Mouse (Mus musculus) hindbrain, embryonic 12.5 days (tissue): ENCODE measurements around the gene Zfr2. TPM values are rescaled to one million over a fixed set of nuclear protein-coding genes. Genes with fewer than 3 reads are reported as not detected.

ENCODE experiments used
- ATAC-seq: fragments of 200-750 bp; cut with Nextera tagmentation; 2 replicates; pipeline ENCODE4 v1.8.0; 2017; ENCODE audit warnings: moderate TSS enrichment; ENCODE audit not compliant: low FRiP score
- H3K27ac ChIP-seq: fragments of 300-500 bp; sonication (generic); 2 replicates; pipeline ENCODE4 v1.5.1; 2016; ENCODE audit warnings: mild to moderate bottlenecking
- H3K27me3 ChIP-seq: fragments of 300-500 bp; sonication (generic); 2 replicates; pipeline ENCODE4 v1.6.1; 2016; ENCODE audit warnings: mild to moderate bottlenecking
- H3K36me3 ChIP-seq: fragments of 300-500 bp; sonication (generic); 2 replicates; pipeline ENCODE4 v1.6.1; 2016; ENCODE audit warnings: mild to moderate bottlenecking
- H3K4me1 ChIP-seq: fragments of 300-500 bp; sonication (generic); 2 replicates; pipeline ENCODE4 v1.6.1; 2016
- H3K4me2 ChIP-seq: fragments of 300-500 bp; sonication (generic); replicated peaks from 2 replicates; pipeline ENCODE4 v1.6.1; 2016; ENCODE audit warnings: mild to moderate bottlenecking
- H3K4me3 ChIP-seq: fragments of 300-500 bp; sonication (generic); 2 replicates; pipeline ENCODE4 v1.5.1; 2016; ENCODE audit warnings: mild to moderate bottlenecking
- H3K9ac ChIP-seq: fragments of 300-500 bp; sonication (generic); 2 replicates; pipeline ENCODE4 v1.6.1; 2016; ENCODE audit warnings: mild to moderate bottlenecking, moderate library complexity
- H3K9me3 ChIP-seq: fragments of 300-500 bp; sonication (generic); replicated peaks from 2 replicates; pipeline ENCODE4 v1.6.1; 2016; ENCODE audit warnings: mild to moderate bottlenecking
- WGBS: fragments of 180-500 bp; shearing (Covaris S2); methylation state at CpG from one replicate; pipeline ENCODE4 v1.1.7; 2016; 5-methylcytosine and 5-hydroxymethylcytosine counted together
- polyA plus RNA-seq: library from polyadenylated mRNA; unstranded; fragments of >200 nt; fragmentation: Nextera tagmentation; extraction: Ambion mirVana; gene quantifications from 2 replicates; pipeline ENCODE4 v1.2.1, GENCODE M21; 2016

The Zfr2 gene
- polyA plus RNA-seq, 1 experiment from 2014 or later: 15.6 TPM

DNA sequence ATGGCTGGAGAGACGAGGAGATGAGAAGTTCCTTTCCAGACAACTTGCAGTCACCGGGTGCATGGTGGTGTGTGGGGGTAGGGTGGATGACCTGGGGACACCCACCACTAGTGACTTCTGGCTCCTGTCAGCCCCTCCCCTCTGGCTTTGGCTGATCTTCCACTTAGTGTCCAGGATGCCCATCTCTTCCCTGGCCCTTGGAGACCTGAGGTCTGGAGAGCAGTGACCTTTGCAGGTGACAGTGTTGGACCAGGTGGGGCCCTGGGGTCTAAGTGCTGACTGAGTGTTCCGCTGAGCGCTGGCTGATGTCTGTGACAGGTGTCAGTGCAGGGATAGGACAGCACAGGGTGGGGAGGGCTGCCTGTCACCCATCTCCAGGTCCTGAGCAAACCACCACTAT, 37.7 kb upstream of the Zfr2 start:
- ATAC-seq: no peak
- Histone ChIP-seq H3K9me3 (no peaks in the 10 kb centered on the region), H3K27me3 (peaks cover 56% of the 10 kb centered on the region), H3K9ac (no peak overlapping the region), H3K36me3 (peaks cover 8% of the 10 kb centered on the region), H3K4me2 (no peak overlapping the region), H3K27ac (no peak overlapping the region), H3K4me3 (no peak overlapping the region), H3K4me1 (peaks cover 26% of the 10 kb centered on the region)
- WGBS: 68% methylated on average over 4 of the region's 4 CpGs

- no peak overlapping the region for H3K4me2 ChIP-seq
- H3K9me3 ChIP-seq: no peaks in the 10 kb centered on the region
- H3K27me3 ChIP-seq: peaks cover 60% of the 10 kb centered on the region
- H3K9ac ChIP-seq: no peak overlapping the region
- WGBS: 62% methylated on average over 11 of the region's 11 CpGs
- peaks cover 24% of the 10 kb centered on the region for H3K4me1 ChIP-seq
- H3K36me3 ChIP-seq: no peaks in the 10 kb centered on the region
- no peak overlapping the region for H3K27ac ChIP-seq
- no peak overlapping the region for H3K4me3 ChIP-seq
- no peak for ATAC-seq
These were observed 36.4 kb upstream of the Zfr2 start for GRCm38 (mm10) chr10:81196470-81197065.

- no peak overlapping the region for H3K4me3 ChIP-seq
- H3K36me3 ChIP-seq: no peaks in the 10 kb centered on the region
- H3K9ac ChIP-seq: no peak overlapping the region
- WGBS: 53% methylated on average over 6 of the region's 6 CpGs
- H3K9me3 ChIP-seq: no peaks in the 10 kb centered on the region
- H3K27ac ChIP-seq: no peak overlapping the region
- peaks cover 17% of the 10 kb centered on the region for H3K4me1 ChIP-seq
- H3K4me2 ChIP-seq: no peak overlapping the region
- no peak for ATAC-seq
- H3K27me3 ChIP-seq: peaks cover 60% of the 10 kb centered on the region
These were observed 35.6 kb upstream of the Zfr2 start for GRCm38 (mm10) chr10:81197305-81197704.

DNA sequence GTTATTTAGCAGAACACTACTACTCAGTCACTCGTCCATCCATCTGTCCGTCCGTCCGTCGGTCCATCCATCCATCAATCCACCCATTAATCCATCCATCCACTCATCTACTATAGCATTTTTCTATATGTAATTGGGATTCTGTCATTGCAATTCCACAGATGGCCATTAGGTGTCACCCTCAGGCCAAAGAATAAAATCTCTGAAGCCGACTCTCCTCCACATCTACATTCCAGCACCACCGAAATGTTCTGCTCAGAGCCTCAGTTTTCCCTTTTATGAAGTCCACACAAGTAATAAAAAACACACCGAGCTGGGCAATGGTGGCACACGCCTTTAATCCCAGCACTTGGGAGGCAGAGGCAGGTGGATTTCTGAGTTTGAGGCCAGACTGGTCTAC, 34.7 kb upstream of the Zfr2 start:
- no peaks in the 10 kb centered on the region for H3K36me3 ChIP-seq
- no peaks in the 10 kb centered on the region for H3K9me3 ChIP-seq
- peaks cover 59% of the 10 kb centered on the region for H3K27me3 ChIP-seq
- H3K4me1 ChIP-seq: peaks cover 11% of the 10 kb centered on the region
- H3K27ac ChIP-seq: no peak overlapping the region
- ATAC-seq: no peak
- no peak overlapping the region for H3K4me2 ChIP-seq
- WGBS: 2% methylated on average over 9 of the region's 9 CpGs
- H3K4me3 ChIP-seq: no peak overlapping the region
- H3K9ac ChIP-seq: no peak overlapping the region

DNA sequence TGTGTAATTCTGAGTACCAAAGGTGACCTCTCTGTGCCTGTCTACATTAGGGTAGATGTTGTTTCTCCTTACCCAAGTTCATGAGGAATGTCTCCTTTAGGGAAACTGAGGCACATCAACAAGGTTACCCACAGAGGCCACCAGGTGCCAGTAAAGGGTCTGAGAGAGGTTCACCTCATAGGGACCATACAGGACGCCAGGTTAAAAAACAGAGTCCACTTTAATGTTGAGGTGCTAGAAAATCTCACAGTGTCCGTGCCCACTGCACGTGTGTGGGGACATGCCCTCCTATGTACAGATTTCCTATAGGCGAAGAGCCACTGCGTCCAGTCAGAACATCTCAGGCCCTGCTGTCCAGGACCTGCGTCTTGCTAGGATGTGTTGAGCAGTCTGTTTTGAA, 34.0 kb upstream of the Zfr2 start:
- Histone ChIP-seq H3K4me3 (no peak overlapping the region), H3K4me1 (peaks cover 7% of the 10 kb centered on the region; the same call in 1 of the 2 replicates), H3K27me3 (peaks cover 55% of the 10 kb centered on the region), H3K4me2 (no peak overlapping the region), H3K9me3 (no peaks in the 10 kb centered on the region), H3K36me3 (no peaks in the 10 kb centered on the region), H3K9ac (no peak overlapping the region), H3K27ac (no peak overlapping the region)
- no peak for ATAC-seq
- WGBS: 84% methylated on average over 6 of the region's 6 CpGs

DNA sequence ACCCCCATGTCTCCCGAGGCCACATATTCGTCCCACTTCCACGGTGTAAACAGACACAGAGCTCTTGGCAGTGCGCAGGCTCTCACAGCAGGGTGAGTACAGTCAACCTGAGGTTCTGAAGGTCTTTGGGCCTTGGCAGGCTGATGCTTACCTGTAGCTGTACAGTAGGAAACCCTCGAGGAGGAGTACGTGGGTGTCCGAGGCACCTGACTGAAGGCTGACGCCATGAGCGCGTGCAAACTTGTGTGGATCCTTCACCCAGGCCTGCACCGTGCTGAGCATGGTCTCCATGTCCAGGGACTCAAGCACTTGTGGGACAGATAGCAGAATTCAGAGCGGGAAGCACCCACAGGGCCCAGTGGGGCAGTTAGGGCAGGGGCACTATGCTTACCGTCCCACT, 32.8 kb upstream of the Zfr2 start:
- no peak overlapping the region for H3K4me3 ChIP-seq
- H3K9ac ChIP-seq: 0 out of 2 replicates have a peak overlapping the region, but pooled peaks have one; percentile 27
- no peak overlapping the region for H3K27ac ChIP-seq
- no peak for ATAC-seq
- peaks cover 43% of the 10 kb centered on the region for H3K27me3 ChIP-seq
- H3K9me3 ChIP-seq: no peaks in the 10 kb centered on the region
- 87% methylated on average over 13 of the region's 13 CpGs for WGBS
- H3K4me2 ChIP-seq: no peak overlapping the region
- H3K36me3 ChIP-seq: 0 out of 2 replicates have a peak, but pooled peaks cover 5% of the 10 kb centered on the region
- H3K4me1 ChIP-seq: no peaks in the 10 kb centered on the region

DNA sequence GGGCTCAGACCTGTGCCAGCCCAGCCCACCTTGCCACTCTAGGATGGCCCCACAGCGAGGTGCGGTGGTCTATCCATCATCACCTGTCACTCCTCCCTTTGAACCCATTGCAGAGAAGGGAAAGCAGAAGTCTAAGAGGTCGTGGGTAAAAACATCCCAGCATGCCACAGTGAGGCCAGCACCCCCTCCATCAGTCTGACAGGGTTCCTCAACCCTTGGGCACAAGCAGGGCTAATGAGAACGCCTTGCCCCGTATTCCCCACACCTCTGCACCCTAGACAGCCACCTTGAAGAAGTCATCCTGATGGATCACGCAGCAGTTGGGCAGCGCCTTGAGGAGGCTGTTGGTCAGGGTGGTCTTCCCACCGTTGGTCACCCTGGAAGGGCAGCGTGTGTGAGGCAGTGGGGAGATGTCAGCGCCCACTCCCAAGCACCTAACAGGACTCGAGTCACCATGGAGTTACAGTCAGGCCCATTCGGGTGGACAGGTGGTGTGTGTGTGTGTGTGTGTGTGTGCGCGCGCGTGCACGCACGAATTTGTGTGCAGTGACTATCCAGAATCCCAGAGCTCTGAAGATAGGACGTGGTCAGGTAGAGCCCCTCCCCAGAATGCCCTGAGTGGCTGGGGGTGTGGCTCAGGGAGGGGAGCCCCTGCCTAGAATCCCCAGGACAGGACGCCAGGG, 32.2 kb upstream of the Zfr2 start:
- Histone ChIP-seq H3K9ac (no peak overlapping the region; the same call in 1 of the 2 replicates), H3K4me2 (no peak overlapping the region), H3K4me3 (no peak overlapping the region), H3K36me3 (0 out of 2 replicates have a peak, but pooled peaks cover 5% of the 10 kb centered on the region), H3K27me3 (peaks cover 37% of the 10 kb centered on the region), H3K27ac (no peak overlapping the region), H3K4me1 (no peaks in the 10 kb centered on the region), H3K9me3 (no peaks in the 10 kb centered on the region)
- WGBS: 75% methylated on average over 20 of the region's 20 CpGs
- ATAC-seq: no peak

DNA sequence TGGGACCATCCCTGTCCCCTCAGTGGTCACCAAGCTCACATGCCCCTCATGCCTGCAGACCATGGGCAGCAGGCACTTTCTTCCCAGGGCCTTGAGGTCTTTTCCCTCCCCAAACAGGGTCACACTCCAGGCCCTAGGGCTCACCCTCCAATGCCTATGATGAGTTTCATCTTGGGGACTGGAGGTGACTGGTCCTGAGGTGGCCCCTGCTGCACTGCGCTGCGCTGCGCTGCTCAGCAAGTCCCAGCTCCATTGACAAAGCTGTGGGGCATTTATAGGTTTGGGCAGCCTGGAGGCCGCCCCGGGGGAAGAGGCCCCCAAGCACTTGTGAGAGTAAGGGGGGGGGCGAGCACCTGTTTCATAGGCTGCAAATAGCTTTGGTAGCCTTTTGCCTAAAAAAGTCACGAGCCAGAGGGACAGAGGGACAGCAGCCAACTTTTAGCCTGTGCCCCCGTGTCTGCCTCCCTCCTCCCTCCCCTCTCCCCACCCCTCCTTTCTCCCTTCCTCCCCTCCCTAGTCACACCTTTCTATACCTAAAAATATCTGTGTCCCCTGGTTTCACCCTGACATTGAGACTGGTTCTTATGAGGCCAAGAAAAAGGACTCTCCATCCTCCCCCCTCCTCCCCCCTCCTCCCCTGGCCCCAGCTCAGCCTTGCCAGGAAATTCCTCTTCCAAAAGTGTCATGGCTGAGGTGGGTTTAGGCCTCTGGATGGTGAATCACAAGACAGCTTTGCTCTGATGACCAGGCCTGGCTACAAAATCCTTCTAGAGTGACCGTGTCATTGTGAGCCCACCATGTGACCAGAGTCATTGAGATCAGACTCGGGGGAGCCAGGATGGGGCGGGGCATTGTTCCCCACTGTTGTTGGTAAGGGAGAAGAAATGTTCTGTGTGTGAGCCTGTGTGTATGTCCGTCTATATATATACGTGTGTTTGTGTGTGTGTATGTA, 30.9 kb upstream of the Zfr2 start, which contains the start of gene Nmrk2:
Gene Nmrk2 (minus strand): TSS at position 245 of the 952 bp plus-strand sequence.
- Histone ChIP-seq H3K9ac (peak within 1 kb of the TSS; percentile 1; the same call in 1 of the 2 replicates), H3K9me3 (no peaks in the 10 kb centered on the region), H3K27me3 (peaks cover 24% of the 10 kb centered on the region), H3K4me3 (no peak within 1 kb of the TSS), H3K36me3 (peaks cover 14% of the 10 kb centered on the region), H3K4me2 (no peak within 1 kb of the TSS), H3K27ac (no peak within 1 kb of the TSS), H3K4me1 (no peaks in the 10 kb centered on the region)
- 63% methylated on average over 13 of the region's 13 CpGs for WGBS
- ATAC-seq: no peak

DNA sequence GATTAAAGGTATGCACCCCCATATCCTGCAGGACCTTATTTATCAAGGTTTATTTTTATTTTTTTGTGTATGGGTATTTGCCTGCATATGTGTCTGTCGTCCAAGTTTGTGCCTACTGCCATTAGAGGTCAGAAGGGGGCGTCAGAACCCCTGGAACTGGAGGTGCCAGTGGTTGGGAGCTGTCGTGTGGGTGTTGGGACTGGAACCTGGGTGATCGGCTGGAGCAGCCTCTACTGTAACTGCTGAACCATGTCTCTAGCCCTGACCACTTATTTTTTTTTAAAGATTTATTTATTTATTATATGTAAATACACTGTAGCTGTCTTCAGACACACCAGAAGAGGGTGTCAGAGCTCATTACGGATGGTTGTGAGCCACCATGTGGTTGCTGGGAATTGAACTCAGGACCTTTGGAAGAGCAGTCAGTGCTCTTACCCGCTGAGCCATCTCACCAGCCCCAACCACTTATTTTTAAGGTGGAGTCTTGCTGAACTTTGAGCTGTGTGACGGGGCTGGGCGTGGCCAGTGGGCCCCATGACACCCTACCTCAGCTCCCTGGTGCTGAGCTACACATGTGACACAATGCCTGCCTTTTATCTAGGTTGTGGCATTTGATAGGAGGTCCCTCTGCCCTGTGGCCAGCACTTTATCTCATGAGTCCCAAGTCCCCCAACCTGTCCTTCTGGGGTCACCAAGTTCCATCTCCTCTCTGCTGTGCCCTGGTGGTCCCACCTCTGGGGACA, 29.8 kb upstream of the Zfr2 start:
- Histone ChIP-seq H3K4me2 (no peak overlapping the region), H3K4me1 (no peaks in the 10 kb centered on the region), H3K27me3 (peaks cover 18% of the 10 kb centered on the region; the same call in 1 of the 2 replicates), H3K4me3 (no peak overlapping the region), H3K27ac (no peak overlapping the region), H3K9ac (no peak overlapping the region), H3K9me3 (no peaks in the 10 kb centered on the region), H3K36me3 (peaks cover 24% of the 10 kb centered on the region)
- ATAC-seq: no peak
- WGBS: 68% methylated on average over 8 of the region's 8 CpGs

GRCm38 (mm10) chr10:81204137-81204536, 28.8 kb upstream of the Zfr2 start:
- no peaks in the 10 kb centered on the region for H3K4me1 ChIP-seq
- H3K4me3 ChIP-seq: no peak overlapping the region
- H3K36me3 ChIP-seq: peaks cover 30% of the 10 kb centered on the region
- peaks cover 15% of the 10 kb centered on the region; the same call in 1 of the 2 replicates for H3K27me3 ChIP-seq
- H3K9ac ChIP-seq: no peak overlapping the region
- H3K4me2 ChIP-seq: no peak overlapping the region
- 73% methylated on average over 4 of the region's 4 CpGs for WGBS
- no peaks in the 10 kb centered on the region for H3K9me3 ChIP-seq
- ATAC-seq: no peak
- peak overlapping the region; percentile 12; the same call in 1 of the 2 replicates for H3K27ac ChIP-seq

GRCm38 (mm10) chr10:81210154-81210553, 22.8 kb upstream of the Zfr2 start:
- Histone ChIP-seq H3K36me3 (peaks cover 84% of the 10 kb centered on the region), H3K4me2 (no peak overlapping the region), H3K4me1 (no peaks in the 10 kb centered on the region), H3K27me3 (no peaks in the 10 kb centered on the region), H3K9me3 (peaks cover 17% of the 10 kb centered on the region), H3K27ac (no peak overlapping the region), H3K4me3 (no peak overlapping the region), H3K9ac (no peak overlapping the region)
- ATAC-seq: no peak
- WGBS: 97% methylated on average over 5 of the region's 5 CpGs
